Mouse (Mus musculus) forebrain, embryonic 15.5 days (tissue): Measurements from ENCODE around the gene Bsg. TPM values are rescaled to one million over a fixed set of nuclear protein-coding genes. Genes with fewer than 3 reads are reported as not detected.

Source experiments
- ATAC-seq: fragments of 200-750 bp; cut with Nextera tagmentation; replicated peaks from 2 replicates; pipeline ENCODE4 v1.8.0; 2017; ENCODE audit warnings: mild to moderate bottlenecking, moderate TSS enrichment, moderate library complexity
- H3K27ac ChIP-seq: fragments of 300-500 bp; sonication (generic); replicated peaks from 2 replicates; pipeline ENCODE4 v1.5.1; 2015; ENCODE audit warnings: mild to moderate bottlenecking, inconsistent platforms
- H3K27me3 ChIP-seq: fragments of 300-500 bp; sonication (generic); 2 replicates; pipeline ENCODE4 v1.6.1; 2015; ENCODE audit warnings: inconsistent platforms
- H3K36me3 ChIP-seq: fragments of 300-500 bp; sonication (generic); 2 replicates; pipeline ENCODE4 v1.6.1; 2015; ENCODE audit warnings: mild to moderate bottlenecking, inconsistent platforms
- H3K4me1 ChIP-seq: fragments of 300-500 bp; sonication (generic); 2 replicates; pipeline ENCODE4 v1.6.1; 2015; ENCODE audit warnings: inconsistent platforms
- H3K4me2 ChIP-seq: fragments of 300-500 bp; sonication (generic); replicated peaks from 2 replicates; pipeline ENCODE4 v1.6.1; 2015; ENCODE audit warnings: mild to moderate bottlenecking, inconsistent platforms
- H3K4me3 ChIP-seq: fragments of 300-500 bp; sonication (generic); 2 replicates; pipeline ENCODE4 v1.5.1; 2015; ENCODE audit warnings: mild to moderate bottlenecking, inconsistent platforms
- H3K9ac ChIP-seq: fragments of 300-500 bp; sonication (generic); replicated peaks from 2 replicates; pipeline ENCODE4 v1.6.1; 2015; ENCODE audit warnings: mild to moderate bottlenecking, inconsistent platforms
- H3K9me3 ChIP-seq: fragments of 300-500 bp; sonication (generic); 2 replicates; pipeline ENCODE4 v1.6.1; 2016; ENCODE audit warnings: inconsistent platforms
- WGBS: fragments of 180-500 bp; shearing (Covaris S2); methylation state at CpG from one replicate; pipeline ENCODE4 v1.1.7; 2015; ENCODE audit warnings: mixed read lengths; 5-methylcytosine and 5-hydroxymethylcytosine counted together
- polyA plus RNA-seq: library from polyadenylated mRNA; unstranded; fragments of >200 nt; fragmentation: Nextera tagmentation; extraction: Ambion mirVana; gene quantifications from 2 replicates; pipeline ENCODE4 v1.2.1, GENCODE M21; 2015

Bsg gene
- polyA plus RNA-seq, 1 experiment from 2014 or later: 728 TPM

- H3K9me3 ChIP-seq: no peaks in the 10 kb centered on the region
- H3K4me2 ChIP-seq: no peak overlapping the region
- no peak overlapping the region for H3K4me3 ChIP-seq
- H3K27me3 ChIP-seq: no peaks in the 10 kb centered on the region
- 94% methylated on average over 25 of the region's 25 CpGs for WGBS
- no peak overlapping the region for H3K9ac ChIP-seq
- peaks cover 25% of the 10 kb centered on the region for H3K4me1 ChIP-seq
- no peak for ATAC-seq
- peaks cover 57% of the 10 kb centered on the region for H3K36me3 ChIP-seq
- H3K27ac ChIP-seq: no peak overlapping the region
Measured at GRCm38 (mm10) chr10:79684770-79685600, 19.3 kb upstream of the Bsg start.

GRCm38 (mm10) chr10:79686219-79686618 is 18.1 kb upstream of the Bsg start:
- WGBS: 83% methylated on average over 2 of the region's 2 CpGs
- no peaks in the 10 kb centered on the region for H3K27me3 ChIP-seq
- ATAC-seq: no peak
- no peaks in the 10 kb centered on the region for H3K9me3 ChIP-seq
- no peak overlapping the region for H3K9ac ChIP-seq
- no peak overlapping the region for H3K27ac ChIP-seq
- H3K4me2 ChIP-seq: no peak overlapping the region
- H3K4me3 ChIP-seq: no peak overlapping the region
- H3K4me1 ChIP-seq: peaks cover 20% of the 10 kb centered on the region
- peaks cover 57% of the 10 kb centered on the region for H3K36me3 ChIP-seq

GRCm38 (mm10) chr10:79686691-79687090 is 17.6 kb upstream of the Bsg start:
- no peak for ATAC-seq
- Histone ChIP-seq H3K4me2 (no peak overlapping the region), H3K4me1 (peaks cover 18% of the 10 kb centered on the region), H3K9ac (no peak overlapping the region), H3K9me3 (no peaks in the 10 kb centered on the region), H3K4me3 (no peak overlapping the region), H3K27me3 (no peaks in the 10 kb centered on the region), H3K36me3 (peaks cover 57% of the 10 kb centered on the region), H3K27ac (no peak overlapping the region)
- 95% methylated on average over 1 of the region's 1 CpGs for WGBS

GRCm38 (mm10) chr10:79687513-79687912 is 16.8 kb upstream of the Bsg start:
- H3K4me1 ChIP-seq: peaks cover 18% of the 10 kb centered on the region
- peaks cover 57% of the 10 kb centered on the region for H3K36me3 ChIP-seq
- H3K27me3 ChIP-seq: no peaks in the 10 kb centered on the region
- H3K9me3 ChIP-seq: no peaks in the 10 kb centered on the region
- no peak overlapping the region for H3K4me2 ChIP-seq
- no peak overlapping the region for H3K4me3 ChIP-seq
- no peak for ATAC-seq
- no peak overlapping the region for H3K27ac ChIP-seq
- 97% methylated on average over 6 of the region's 6 CpGs for WGBS
- H3K9ac ChIP-seq: no peak overlapping the region

DNA sequence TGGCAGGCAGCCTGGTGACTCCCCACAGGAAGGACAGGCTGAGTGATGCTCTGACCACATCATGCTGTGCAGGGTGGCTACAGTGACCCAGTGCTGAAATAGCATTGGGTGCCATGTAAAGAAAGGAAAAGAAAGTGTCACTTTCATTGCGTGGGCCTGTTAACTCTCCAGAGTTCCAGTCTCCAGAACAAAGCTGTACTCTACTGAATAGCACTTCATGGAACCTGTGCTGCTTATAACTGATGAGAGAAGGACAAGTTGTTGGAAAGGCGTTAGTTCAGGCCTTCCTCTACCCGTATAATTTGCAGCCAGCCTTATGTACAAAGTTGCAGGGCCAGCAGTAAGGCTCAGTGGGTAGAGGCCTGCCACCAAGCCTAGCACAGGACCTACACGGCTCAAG is 15.6 kb upstream of the Bsg start, which contains the start of gene Gzmm:
Gene Gzmm, plus strand, starts transcription at position 301 of the 400 bp plus-strand sequence.
- Histone ChIP-seq H3K4me2 (no peak within 1 kb of the TSS), H3K36me3 (peaks cover 57% of the 10 kb centered on the region), H3K27me3 (no peaks in the 10 kb centered on the region), H3K9me3 (no peaks in the 10 kb centered on the region), H3K27ac (no peak within 1 kb of the TSS), H3K4me3 (no peak within 1 kb of the TSS), H3K4me1 (peaks cover 6% of the 10 kb centered on the region), H3K9ac (no peak within 1 kb of the TSS)
- WGBS: 77% methylated on average over 4 of the region's 4 CpGs
- ATAC-seq: no peak

DNA sequence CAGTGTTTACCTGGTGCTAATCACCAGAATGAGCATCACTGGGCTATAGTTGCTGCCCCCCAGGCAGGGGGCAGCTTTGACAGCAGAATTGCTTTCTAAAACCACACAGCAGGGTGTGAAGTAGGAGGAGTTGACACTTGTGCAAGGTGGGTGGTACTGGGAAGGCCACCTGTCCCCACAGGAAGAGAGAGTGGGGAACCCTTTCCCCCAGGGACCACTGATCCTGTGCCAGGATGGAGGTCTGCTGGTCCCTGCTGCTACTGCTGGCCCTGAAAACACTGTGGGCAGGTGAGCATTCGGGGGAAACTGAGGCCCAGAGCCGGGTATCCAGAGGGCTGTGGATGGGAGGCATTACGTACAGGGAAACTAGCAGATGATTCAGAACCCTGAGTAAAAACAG is 15.1 kb upstream of the Bsg start:
- Histone ChIP-seq H3K36me3 (peaks cover 56% of the 10 kb centered on the region), H3K9me3 (no peaks in the 10 kb centered on the region), H3K4me2 (no peak overlapping the region), H3K27ac (no peak overlapping the region), H3K9ac (no peak overlapping the region), H3K27me3 (no peaks in the 10 kb centered on the region), H3K4me1 (peaks cover under 1% of the 10 kb centered on the region), H3K4me3 (no peak overlapping the region)
- ATAC-seq: no peak
- 91% methylated on average over 3 of the region's 3 CpGs for WGBS

- no peak overlapping the region for H3K9ac ChIP-seq
- no peak for ATAC-seq
- no peak overlapping the region for H3K4me2 ChIP-seq
- H3K27me3 ChIP-seq: no peaks in the 10 kb centered on the region
- no peak overlapping the region for H3K4me3 ChIP-seq
- H3K36me3 ChIP-seq: peaks cover 27% of the 10 kb centered on the region
- 95% methylated on average over 2 of the region's 2 CpGs for WGBS
- H3K9me3 ChIP-seq: no peaks in the 10 kb centered on the region
- H3K27ac ChIP-seq: no peak overlapping the region
- H3K4me1 ChIP-seq: peaks cover 12% of the 10 kb centered on the region
Measured at GRCm38 (mm10) chr10:79691986-79692548, 12.2 kb upstream of the Bsg start.

GRCm38 (mm10) chr10:79693580-79694378 is 10.5 kb upstream of the Bsg start:
- 77% methylated on average over 12 of the region's 12 CpGs for WGBS
- Histone ChIP-seq H3K4me3 (no peak overlapping the region), H3K9me3 (no peaks in the 10 kb centered on the region), H3K36me3 (peaks cover 11% of the 10 kb centered on the region), H3K4me2 (no peak overlapping the region), H3K4me1 (peaks cover 12% of the 10 kb centered on the region), H3K27me3 (no peaks in the 10 kb centered on the region), H3K27ac (no peak overlapping the region), H3K9ac (no peak overlapping the region)
- ATAC-seq: no peak

- WGBS: 85% methylated on average over 6 of the region's 6 CpGs
- no peak overlapping the region for H3K4me3 ChIP-seq
Measured at GRCm38 (mm10) chr10:79694379-79694655, 10.0 kb upstream of the Bsg start.

DNA sequence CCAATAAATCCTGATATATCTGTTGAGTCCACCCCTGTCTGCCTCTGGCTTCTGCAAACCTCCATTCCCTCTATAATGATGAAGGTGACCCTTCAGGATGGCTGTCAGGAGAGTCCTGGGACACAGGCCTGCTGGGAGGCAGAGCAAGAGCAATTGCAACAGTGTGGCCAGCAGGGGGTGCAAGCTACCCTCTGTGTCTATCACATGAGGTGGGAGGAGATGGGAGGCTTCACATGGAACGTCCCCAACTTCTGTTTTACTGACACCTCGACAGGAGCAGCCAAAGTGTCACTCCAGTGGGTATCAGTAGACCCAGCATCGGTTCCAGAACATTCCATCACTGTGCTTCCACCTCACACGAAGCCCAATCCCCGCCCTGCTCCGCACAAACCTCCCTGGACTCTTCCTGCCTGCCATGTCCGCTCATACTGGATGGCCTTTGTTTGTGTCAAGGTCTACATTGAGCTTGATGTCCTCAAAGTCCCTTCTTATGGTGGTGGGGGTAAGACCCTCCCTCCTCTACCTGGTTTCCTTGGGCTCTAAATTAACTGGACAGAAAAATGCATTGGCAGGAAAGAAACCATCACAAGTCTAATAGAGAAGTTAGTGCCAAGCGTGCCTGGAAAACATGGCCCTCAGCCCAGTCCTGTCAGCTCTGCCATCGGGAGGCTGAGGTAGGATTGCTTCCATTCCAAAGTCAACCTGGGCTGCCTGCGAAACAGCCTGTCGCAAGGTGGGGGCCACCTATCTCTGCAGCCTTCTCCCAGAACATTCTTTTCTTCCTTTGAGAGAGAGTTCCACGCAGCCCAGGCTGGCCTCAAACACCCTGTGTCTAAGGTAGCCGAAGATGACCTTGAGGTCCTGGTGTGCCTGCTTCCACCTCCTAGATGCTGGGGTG is 8.8 kb upstream of the Bsg start:
- Histone ChIP-seq H3K9ac (no peak overlapping the region), H3K4me1 (peaks cover 12% of the 10 kb centered on the region), H3K27ac (0 out of 2 replicates have a peak overlapping the region, but pooled peaks have one; percentile 8), H3K36me3 (no peaks in the 10 kb centered on the region), H3K4me2 (no peak overlapping the region), H3K4me3 (no peak overlapping the region), H3K27me3 (no peaks in the 10 kb centered on the region), H3K9me3 (no peaks in the 10 kb centered on the region)
- no peak; the same call in 1 of the 2 replicates for ATAC-seq
- 63% methylated on average over 13 of the region's 13 CpGs for WGBS

More at GRCm38 (mm10) chr10:79694379-79694655, 10.0 kb upstream of the Bsg start:
- Histone ChIP-seq H3K4me2 (no peak overlapping the region), H3K27ac (no peak overlapping the region), H3K36me3 (peaks cover 6% of the 10 kb centered on the region; the same call in 1 of the 2 replicates), H3K27me3 (no peaks in the 10 kb centered on the region), H3K9ac (no peak overlapping the region), H3K9me3 (no peaks in the 10 kb centered on the region), H3K4me1 (peaks cover 12% of the 10 kb centered on the region)
- no peak for ATAC-seq

GRCm38 (mm10) chr10:79696129-79696651 is 8.1 kb upstream of the Bsg start:
- no peak overlapping the region for H3K4me3 ChIP-seq
- H3K4me2 ChIP-seq: no peak overlapping the region
- no peak overlapping the region for H3K9ac ChIP-seq
- H3K36me3 ChIP-seq: no peaks in the 10 kb centered on the region
- WGBS: 70% methylated on average over 9 of the region's 9 CpGs
- H3K4me1 ChIP-seq: peaks cover 12% of the 10 kb centered on the region
- H3K27ac ChIP-seq: 0 out of 2 replicates have a peak overlapping the region, but pooled peaks have one; percentile 8
- no peak for ATAC-seq
- H3K27me3 ChIP-seq: no peaks in the 10 kb centered on the region
- no peaks in the 10 kb centered on the region for H3K9me3 ChIP-seq
